In genomic region chr8:94280001-94280613, GRCm38 (mm10) we compare ENCODE assay signal across 25 mouse cellular contexts. TPM values are rescaled to one million over a fixed set of nuclear protein-coding genes. Genes with fewer than 3 reads are reported as not detected.
DNase-seq lines count a peak whose midpoint lies in the region; ATAC-seq and TF ChIP-seq lines count a peak whose summit lies in the region.
"Had no signal": no experiment of that assay in that cellular context is flagged by ENCODE, and none has a peak within 500 bp of the region (broad histone marks: within the 10 kb centered on the region; RNA-seq: fewer than 3 reads in every experiment).

No protein-coding gene starts in this region.

- no peaks in the 10 kb centered on the region for H3K27me3 ChIP-seq in lung, embryonic 14.5 days (ENCODE audit: insufficient read depth, low read length)
- no peaks in the 10 kb centered on the region for H3K27me3 ChIP-seq in lung, embryonic 16.5 days (ENCODE audit: control insufficient read depth, insufficient read depth, low read depth, low read length)
- H3K27me3 ChIP-seq: CH12.LX; embryonic facial prominence, embryonic 12.5 days; forebrain, embryonic 13.5 days; forebrain, embryonic 15.5 days; Patski had no signal

- no peaks in the 10 kb centered on the region for H3K9me3 ChIP-seq in lung, embryonic 14.5 days (ENCODE audit: low read depth, low read length)
- no peaks in the 10 kb centered on the region for H3K9me3 ChIP-seq in lung, embryonic 16.5 days (ENCODE audit: control insufficient read depth, low read length)
- H3K9me3 ChIP-seq: embryonic facial prominence, embryonic 10.5 days; embryonic facial prominence, embryonic 12.5 days; forebrain, embryonic 13.5 days; forebrain, embryonic 15.5 days; G1E had no signal

- H3K4me2 ChIP-seq in lung, embryonic 14.5 days, result peak overlapping the region; percentile 12; the same call in 1 of the 2 replicates
- no peak overlapping the region for H3K4me2 ChIP-seq in lung, embryonic 16.5 days (ENCODE audit: low read depth, low read length)
- H3K4me2 ChIP-seq: embryonic facial prominence, embryonic 12.5 days; forebrain, embryonic 13.5 days; forebrain, embryonic 15.5 days had no signal

- TF ChIP-seq CTCF in lung, embryonic 14.5 days (IDR thresholded peaks at IDR 0.05; ENCODE audit: low read depth), result no peak

- peak; percentile 17 for DNase-seq in adrenal gland, postnatal 10 days
- DNase-seq in adrenal gland, postnatal 36 days, result no peak
- no peak for DNase-seq in lung, embryonic 14.5 days
- no peak for DNase-seq in lung, postnatal 36 days
- no peak for DNase-seq in lung, postnatal 4 days
- DNase-seq: adrenal gland, adult 8-10 months; adrenal gland, postnatal 25 days; B cell, adult 2 months; cerebellum, adult 11-12 months; cerebellum, adult 2 months; cerebellum, adult 9-10 months; cerebellum, postnatal 10 days; cerebellum, postnatal 25 days; forebrain, postnatal 0 days had no signal

- H3K36me3 ChIP-seq in lung, embryonic 14.5 days (ENCODE audit: insufficient read depth), result no peaks in the 10 kb centered on the region
- no peaks in the 10 kb centered on the region for H3K36me3 ChIP-seq in lung, embryonic 16.5 days (ENCODE audit: control insufficient read depth, insufficient read depth, low read length)
- H3K36me3 ChIP-seq: embryonic facial prominence, embryonic 10.5 days; embryonic facial prominence, embryonic 12.5 days; forebrain, embryonic 15.5 days had no signal

- H3K4me1 ChIP-seq in lung, embryonic 14.5 days (ENCODE audit: insufficient read depth), result peaks cover 3% of the 10 kb centered on the region; the same call in 1 of the 2 replicates
- peaks cover 6% of the 10 kb centered on the region for H3K4me1 ChIP-seq in lung, embryonic 16.5 days (replicated peaks; ENCODE audit: control insufficient read depth, insufficient read depth, low read length)
- H3K4me1 ChIP-seq: embryonic facial prominence, embryonic 10.5 days; embryonic facial prominence, embryonic 12.5 days had no signal

- peak overlapping the region; percentile 36; the same call in 1 of the 2 replicates for H3K27ac ChIP-seq in lung, embryonic 14.5 days (ENCODE audit: low read depth)
- peak overlapping the region; percentile 80 for H3K27ac ChIP-seq in lung, embryonic 16.5 days (ENCODE audit: low read length)
- H3K27ac ChIP-seq: embryonic facial prominence, embryonic 10.5 days; embryonic facial prominence, embryonic 12.5 days; forebrain, embryonic 13.5 days; forebrain, embryonic 15.5 days had no signal

- H3K9ac ChIP-seq in lung, embryonic 14.5 days, result no peak overlapping the region
- no peak overlapping the region for H3K9ac ChIP-seq in lung, embryonic 16.5 days (ENCODE audit: low read length)
- H3K9ac ChIP-seq: embryonic facial prominence, embryonic 12.5 days; forebrain, embryonic 13.5 days; forebrain, embryonic 15.5 days; forebrain, postnatal 0 days had no signal

- H3K4me3 ChIP-seq in lung, embryonic 14.5 days (ENCODE audit: low read depth, low read length), result no peak overlapping the region
- no peak overlapping the region for H3K4me3 ChIP-seq in lung, embryonic 16.5 days (ENCODE audit: low read length)
- H3K4me3 ChIP-seq: embryonic facial prominence, embryonic 10.5 days; embryonic facial prominence, embryonic 12.5 days; forebrain, embryonic 13.5 days; forebrain, embryonic 15.5 days had no signal

- WGBS in lung, embryonic 14.5 days, result 44% methylated on average over 5 of the region's 5 CpGs
- WGBS in lung, embryonic 16.5 days, result 47% methylated on average over 5 of the region's 5 CpGs

- peak; percentile 28; the same call in 1 of the 2 replicates for ATAC-seq in lung, embryonic 14.5 days (ENCODE audit: insufficient read depth)
- ATAC-seq in lung, embryonic 16.5 days (ENCODE audit: low read depth), result peak; percentile 82
- ATAC-seq: activated CD4-positive, CD25-positive, alpha-beta regulatory T cell, adult 4 months; CD4-positive, CD25-positive, alpha-beta regulatory T cell, adult 4 months; forebrain, embryonic 13.5 days; forebrain, embryonic 15.5 days; forebrain, postnatal 0 days; Patski had no signal

RNA-seq across cellular contexts. Expression of gene Slc12a3, which starts 48.9 kb away (rescaled TPM):
- under 1 TPM; 0.12 to 0.24 TPM for total RNA-seq in adrenal gland, postnatal 10 days (2021)
- total RNA-seq in adrenal gland, postnatal 36 days (2021), result not detected
- not detected in 2 replicates for polyA plus RNA-seq in lung, embryonic 14.5 days (2014; fragmentation: Nextera tagmentation; extraction: Ambion mirVana)
- 0.08 and 0.13 TPM in 2 replicates for polyA plus RNA-seq in lung, embryonic 16.5 days (2015; fragmentation: Nextera tagmentation; extraction: Ambion mirVana)
- polyA plus RNA-seq: activated CD4-positive, CD25-positive, alpha-beta regulatory T cell, adult 4 months; embryonic facial prominence, embryonic 10.5 days; forebrain, embryonic 11.5 days; forebrain, embryonic 13.5 days; forebrain, embryonic 15.5 days; G1E had no signal
